Mouse (Mus musculus): Measurements from ENCODE around the gene Rgs16.

GRCm38 (mm10) chr1:153739437-153740015 is 623 bp upstream of the Rgs16 start:
- TF ChIP-seq POLR2A (IDR thresholded peaks at IDR 0.05; ENCODE audit: borderline replicate concordance, control insufficient read depth, low read depth, low read length) (no peak), CTCF (IDR thresholded peaks at IDR 0.05; ENCODE audit: control insufficient read depth, insufficient read depth, low read length) (no peak)
